Mouse (Mus musculus) B cell, adult 62 days (primary cell): Measurements from ENCODE around the gene Mcm9. TPM values are rescaled to one million over a fixed set of nuclear protein-coding genes. Genes with fewer than 3 reads are reported as not detected.

ENCODE experiments used
- total RNA-seq: library from RNA; stranded (reverse); gene quantifications from 4 replicates; pipeline ENCODE4 v1.2.4, GENCODE M21; 2023

Gene Mcm9
- total RNA-seq = 21.9 to 25.0 TPM (median 23.2 TPM) in 4 replicates

GRCm38 (mm10) chr10:53630339-53630738 is at the start of gene Mcm9:
TSS of gene Mcm9 (minus strand) at chr10:53630439.

GRCm38 (mm10) chr10:53596677-53597120 is 33.5 kb downstream of the Mcm9 start, which contains the start of gene Asf1a:
TSS of gene Asf1a (plus strand) at chr10:53596757.

Other genes with a start within 250 kb of the Mcm9 start
- 26.5 to 37.0 TPM (median 30.5 TPM) in 4 replicates for gene Asf1a, start 33.7 kb downstream of the Mcm9 start, total RNA-seq
- gene Fam184a, start 120.7 kb upstream of the Mcm9 start, total RNA-seq = not detected in 4 replicates